Mouse (Mus musculus): ENCODE measurements around the gene Pigk.
"Not testable (repeated sequence)": the region's sequence is repeated elsewhere in the genome, so short reads cannot be mapped to it uniquely, and the experiment has no call there.

Gene Pigk

GRCm38 (mm10) chr3:152776872-152777540 is 63.1 kb downstream of the Pigk start:
- DNase-seq = no peak

GRCm38 (mm10) chr3:152779819-152780218 is 65.9 kb downstream of the Pigk start:
- DNase-seq = no peak

- peak; percentile 82 for DNase-seq
These were observed 69.9 kb downstream of the Pigk start for GRCm38 (mm10) chr3:152783792-152784191.

- not testable (repeated sequence) for DNase-seq
These were observed 70.5 kb downstream of the Pigk start for GRCm38 (mm10) chr3:152784353-152784752.

GRCm38 (mm10) chr3:152788301-152788953 is 74.5 kb downstream of the Pigk start:
- DNase-seq = not testable (repeated sequence)

GRCm38 (mm10) chr3:152792601-152793000 is 78.7 kb downstream of the Pigk start:
- no peak for DNase-seq

DNA sequence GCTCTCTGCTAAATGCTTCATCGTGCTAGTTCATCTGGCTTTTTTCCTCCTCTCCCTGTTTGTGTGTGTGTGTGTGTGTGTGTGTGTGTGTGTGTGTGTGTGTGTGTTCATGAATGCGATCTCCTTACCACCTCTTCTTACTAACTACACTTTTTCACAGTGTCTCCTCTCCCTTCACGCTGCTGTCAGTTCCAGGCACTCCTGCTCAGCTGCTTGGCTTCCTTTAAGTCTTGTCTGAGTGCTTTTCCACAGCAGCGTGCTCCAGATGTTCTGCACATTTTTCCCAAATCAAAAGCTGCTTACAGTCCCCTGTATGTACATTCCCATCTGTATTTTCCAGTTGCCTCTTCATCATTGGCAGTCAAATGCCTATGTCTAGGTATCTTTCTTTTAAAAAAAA is 79.1 kb downstream of the Pigk start:
- no peak for DNase-seq

GRCm38 (mm10) chr3:152796216-152796615 is 82.3 kb downstream of the Pigk start:
- no peak for DNase-seq

DNA sequence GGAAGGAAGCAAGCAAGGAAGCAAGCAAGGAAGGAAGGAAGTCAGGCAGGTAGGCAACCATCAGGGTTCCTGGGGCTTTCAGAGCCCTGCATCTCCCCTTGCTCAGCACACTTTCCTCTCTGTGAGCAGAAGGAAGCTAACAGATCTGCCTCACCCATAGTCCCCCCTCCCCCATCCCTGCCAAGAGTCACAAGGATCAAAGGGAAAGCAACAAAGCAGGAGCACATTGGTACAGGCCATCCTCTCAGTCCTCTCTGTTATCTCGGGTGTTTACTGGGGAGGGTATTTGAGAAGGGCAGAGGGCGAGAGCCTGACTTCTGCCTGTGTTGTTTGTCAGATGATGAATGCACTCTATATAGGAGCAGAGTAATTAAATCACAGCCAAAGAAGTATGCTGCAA is 83.5 kb downstream of the Pigk start:
- no peak for DNase-seq

GRCm38 (mm10) chr3:152799738-152800431 is 86.0 kb downstream of the Pigk start:
- peak; percentile 43 for DNase-seq

- DNase-seq = no peak
These were observed 100.0 kb downstream of the Pigk start for GRCm38 (mm10) chr3:152813905-152814304.

DNA sequence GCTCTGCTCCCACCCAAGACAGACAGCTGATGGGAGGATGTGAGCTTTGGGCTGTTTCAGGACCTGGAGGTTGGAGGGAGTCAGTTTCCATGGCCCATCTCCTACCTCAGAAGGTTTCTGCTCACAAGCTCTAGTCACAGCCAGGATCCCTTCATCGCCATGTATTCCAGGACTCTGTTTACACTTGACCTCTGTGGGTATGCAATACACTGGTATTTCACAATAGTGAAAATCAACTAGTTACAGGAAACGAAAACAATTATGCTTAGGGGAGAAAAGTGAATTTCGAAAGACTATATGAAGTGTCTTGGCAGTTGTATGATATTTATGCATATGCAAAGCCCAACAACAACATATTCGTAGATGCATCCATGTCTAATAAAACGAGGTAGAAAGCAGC is 101.2 kb downstream of the Pigk start:
- DNase-seq = no peak

DNA sequence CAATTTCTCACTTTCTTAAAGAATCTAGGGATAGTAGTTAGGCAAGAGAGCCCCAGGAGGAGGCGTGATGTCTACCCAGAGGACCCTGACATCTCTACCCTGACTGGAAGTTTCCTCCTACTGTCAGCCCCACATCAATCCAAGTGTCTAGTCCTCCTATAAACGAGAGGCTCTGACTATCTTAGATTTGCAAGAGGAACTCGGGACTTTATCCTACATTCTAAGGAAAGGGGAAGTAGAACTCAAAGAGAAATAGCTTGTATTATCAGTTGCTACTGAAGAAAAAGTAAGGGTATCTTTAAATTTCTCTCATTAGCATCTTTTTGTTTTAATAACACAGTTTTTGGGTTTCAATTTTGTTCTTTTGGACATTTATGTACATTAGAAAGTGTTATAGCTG is 106.5 kb downstream of the Pigk start:
- DNase-seq = no peak

DNA sequence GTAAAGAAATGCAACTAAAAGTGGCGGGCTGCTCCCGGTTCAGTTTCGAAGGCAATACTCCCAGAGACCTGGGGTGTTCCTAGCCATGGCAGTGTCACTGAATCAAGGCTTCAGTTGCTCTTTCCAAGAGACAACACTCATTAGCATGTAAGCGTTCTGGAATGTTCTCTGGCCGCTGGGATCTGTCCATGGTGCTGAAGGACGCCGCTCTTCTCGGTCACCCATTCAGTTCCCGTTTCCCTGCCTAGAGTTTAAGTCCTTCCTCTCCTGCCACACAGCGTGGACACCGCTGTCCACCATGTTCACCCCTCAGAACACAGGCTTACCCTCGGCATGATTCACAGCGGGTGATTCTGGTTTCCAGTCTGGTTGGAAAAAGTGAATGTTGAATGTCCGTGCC is 107.3 kb downstream of the Pigk start:
- peak; percentile 82 for DNase-seq

GRCm38 (mm10) chr3:152831377-152831776 is 117.5 kb downstream of the Pigk start:
- no peak for DNase-seq

GRCm38 (mm10) chr3:152831974-152832373 is 118.1 kb downstream of the Pigk start:
- no peak for DNase-seq

GRCm38 (mm10) chr3:152832436-152832835 is 118.5 kb downstream of the Pigk start:
- no peak for DNase-seq

- DNase-seq = no peak
These were observed 123.5 kb downstream of the Pigk start for GRCm38 (mm10) chr3:152837407-152837806.

- no peak for DNase-seq
These were observed 124.0 kb downstream of the Pigk start for GRCm38 (mm10) chr3:152837938-152838337.

DNA sequence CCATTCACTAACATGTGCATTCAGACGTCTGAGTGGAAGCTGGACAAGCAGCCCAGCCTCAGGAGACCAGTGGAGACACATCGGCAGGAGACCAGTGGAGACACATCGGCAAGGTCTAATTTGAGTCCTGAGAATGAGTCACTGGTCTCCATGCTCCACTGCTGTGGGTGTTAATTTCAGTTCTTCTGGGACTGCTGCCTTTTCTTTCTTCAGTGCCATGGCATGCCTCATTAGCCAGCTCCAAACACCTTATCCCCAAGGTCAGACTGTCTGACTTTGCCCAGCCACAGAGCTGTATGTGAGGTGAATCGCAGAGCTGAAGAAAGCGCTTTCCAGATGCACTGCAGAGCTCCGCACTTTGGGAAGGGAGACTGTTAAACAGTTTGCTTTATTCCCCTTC is 127.4 kb downstream of the Pigk start:
- no peak for DNase-seq

GRCm38 (mm10) chr3:152842648-152843047 is 128.7 kb downstream of the Pigk start:
- DNase-seq = no peak

DNA sequence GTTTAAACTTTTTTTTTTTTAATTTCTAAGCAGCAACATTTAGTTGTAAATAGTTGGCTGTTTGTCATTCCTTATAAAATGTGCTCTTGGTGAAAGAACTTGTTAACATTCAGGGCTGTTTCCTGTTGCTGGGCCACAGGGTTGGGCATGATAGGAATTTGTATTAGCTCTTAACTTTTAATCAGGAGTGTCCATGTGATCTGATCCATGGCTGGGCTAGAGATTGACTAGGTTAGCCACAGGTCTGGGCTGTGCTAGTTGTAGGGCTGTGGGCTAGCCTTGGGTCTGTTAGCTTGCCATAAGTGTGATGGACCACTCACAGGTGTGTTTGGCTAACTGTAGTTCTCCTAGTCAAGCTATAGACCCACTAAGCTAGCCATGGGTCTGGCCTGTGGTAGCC is 130.0 kb downstream of the Pigk start:
- no peak for DNase-seq

GRCm38 (mm10) chr3:152855006-152855614 is 141.2 kb downstream of the Pigk start:
- DNase-seq = no peak

DNA sequence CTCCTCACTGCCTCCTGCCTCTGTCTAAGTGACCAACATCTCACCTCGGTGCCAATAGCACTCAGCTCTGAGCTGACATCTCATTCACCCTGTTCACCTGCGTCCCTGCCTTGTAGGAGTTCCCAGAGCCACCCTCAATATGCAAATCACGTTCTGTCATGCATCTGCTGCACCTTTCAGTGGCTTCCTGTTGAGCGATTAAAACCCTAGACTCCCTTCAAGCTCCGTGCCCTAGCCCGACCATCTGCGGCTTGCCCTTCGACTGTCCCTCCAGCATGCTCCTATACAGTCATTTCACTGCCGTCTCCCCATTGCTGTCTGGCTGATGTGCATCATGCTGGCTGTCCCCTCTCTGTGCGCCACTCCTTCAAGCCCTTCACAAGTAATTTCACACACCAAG is 142.2 kb downstream of the Pigk start:
- no peak for DNase-seq
